Mouse (Mus musculus) bone marrow macrophage, adult 2 months (primary cell): ENCODE measurements around the gene Pla2g7. TPM values are rescaled to one million over a fixed set of nuclear protein-coding genes. Genes with fewer than 3 reads are reported as not detected.

ENCODE experiments used
- H3K27ac ChIP-seq: 2 replicates; pipeline ENCODE4 v1.5.1; 2012; ENCODE audit warnings: low read depth, low read length; ENCODE audit not compliant: insufficient read depth
- H3K4me1 ChIP-seq: 2 replicates; pipeline ENCODE4 v1.6.1; 2012; ENCODE audit warnings: low read length; ENCODE audit not compliant: control insufficient read depth, insufficient read depth
- H3K4me3 ChIP-seq: 2 replicates; pipeline ENCODE4 v1.5.1; 2012; ENCODE audit warnings: mild to moderate bottlenecking, low read length, moderate library complexity; ENCODE audit not compliant: insufficient read depth
- CTCF ChIP-seq: IDR thresholded peaks from 2 replicates; pipeline ENCODE4 v1.5.1; 2012; ENCODE audit warnings: low read depth, mild to moderate bottlenecking, low read length, moderate library complexity
- POLR2A ChIP-seq: IDR thresholded peaks from 2 replicates; pipeline ENCODE4 v1.6.1; 2012; ENCODE audit warnings: mild to moderate bottlenecking, low read depth, low read length, borderline replicate concordance
- polyA plus RNA-seq: library from polyadenylated mRNA; stranded (reverse); fragments of >200 nt; gene quantifications from 2 replicates; pipeline ENCODE4 v1.2.4, GENCODE M21; 2012; ENCODE audit not compliant: missing spikeins, insufficient read depth, insufficient read length

Pla2g7 gene
- polyA plus RNA-seq, 1 experiment, result 945 TPM

GRCm38 (mm10) chr17:43645136-43645535 lies 77.2 kb downstream of the Pla2g7 start:
- Histone ChIP-seq H3K4me3 (no peak overlapping the region), H3K27ac (no peak overlapping the region), H3K4me1 (no peaks in the 10 kb centered on the region)
- TF ChIP-seq POLR2A (no peak), CTCF (no peak)

GRCm38 (mm10) chr17:43646925-43647324 lies 79.0 kb downstream of the Pla2g7 start:
- TF ChIP-seq CTCF, result no peak
- no peak for TF ChIP-seq POLR2A

GRCm38 (mm10) chr17:43649641-43650436 lies 81.9 kb downstream of the Pla2g7 start:
- TF ChIP-seq CTCF (no peak), POLR2A (no peak)
- no peak overlapping the region for H3K4me3 ChIP-seq
- H3K27ac ChIP-seq, result no peak overlapping the region
- no peaks in the 10 kb centered on the region for H3K4me1 ChIP-seq

More at GRCm38 (mm10) chr17:43646925-43647324, 79.0 kb downstream of the Pla2g7 start:
- no peak overlapping the region for H3K27ac ChIP-seq
- H3K4me1 ChIP-seq, result no peaks in the 10 kb centered on the region
- H3K4me3 ChIP-seq, result no peak overlapping the region

GRCm38 (mm10) chr17:43651314-43652046 lies 83.6 kb downstream of the Pla2g7 start:
- Histone ChIP-seq H3K4me3 (no peak overlapping the region), H3K27ac (no peak overlapping the region), H3K4me1 (no peaks in the 10 kb centered on the region)
- no peak for TF ChIP-seq POLR2A
- TF ChIP-seq CTCF, result no peak

Other genes starting within 250 kb of the Pla2g7 start
- gene Adgrf5, start 207.6 kb upstream of the Pla2g7 start, polyA plus RNA-seq, result 0.31 and 0.37 TPM in 2 replicates
- gene Mep1a, start 65.3 kb upstream of the Pla2g7 start, polyA plus RNA-seq, result not detected in 2 replicates
- gene Ankrd66, start 24.5 kb upstream of the Pla2g7 start, polyA plus RNA-seq, result 9.4 and 9.9 TPM in 2 replicates
- 0.08 TPM in 1 of 2 replicates, not detected in the other for gene Tdrd6, start 62.2 kb downstream of the Pla2g7 start, polyA plus RNA-seq
- gene Slc25a27, start 99.1 kb downstream of the Pla2g7 start, polyA plus RNA-seq, result 6.5 and 6.6 TPM in 2 replicates
- gene Cyp39a1, start 99.3 kb downstream of the Pla2g7 start, polyA plus RNA-seq, result 1.3 and 1.8 TPM in 2 replicates
- not detected in 2 replicates for gene Rcan2, start 233.3 kb downstream of the Pla2g7 start, polyA plus RNA-seq